Mouse (Mus musculus) bone marrow macrophage, adult 2 months (primary cell): ENCODE results near the gene Atp6ap1.

Source experiments
- CTCF ChIP-seq: IDR thresholded peaks from 2 replicates; pipeline ENCODE4 v1.5.1; 2012; ENCODE audit warnings: low read depth, mild to moderate bottlenecking, low read length, moderate library complexity
- POLR2A ChIP-seq: IDR thresholded peaks from 2 replicates; pipeline ENCODE4 v1.6.1; 2012; ENCODE audit warnings: mild to moderate bottlenecking, low read depth, low read length, borderline replicate concordance

DNA sequence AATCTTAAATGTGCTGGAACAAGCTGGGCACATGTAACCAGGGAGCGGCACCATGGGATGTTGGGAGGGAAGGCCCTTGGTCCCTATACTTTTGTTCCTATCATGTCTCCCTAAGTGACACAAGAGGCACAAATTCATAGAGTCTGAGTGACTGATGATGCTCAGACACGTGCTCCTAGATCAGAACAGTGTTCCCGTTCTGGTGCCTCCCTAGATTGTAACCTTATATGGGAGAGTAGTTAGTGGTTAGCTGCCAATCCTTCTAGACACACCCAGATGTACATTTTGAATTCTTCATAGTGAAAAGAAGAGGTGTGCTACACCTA is 27.2 kb upstream of the Atp6ap1 start:
- TF ChIP-seq CTCF = no peak
- TF ChIP-seq POLR2A = no peak
